Mouse (Mus musculus) heart, postnatal 25 days (tissue): Measurements from ENCODE around the gene Cdc34b. TPM values are rescaled to one million over a fixed set of nuclear protein-coding genes. Genes with fewer than 3 reads are reported as not detected.

Experiments used
- total RNA-seq, 2 experiments: library from RNA; stranded (reverse); gene quantifications; 2 replicates each; pipeline ENCODE4 v1.2.3; 2021

Gene Cdc34b
- total RNA-seq, 2 experiments from 2014 or later: 0.59 to 0.86 TPM

Other genes starting within 250 kb of the Cdc34b start
- gene Epn3, start 241.8 kb upstream of the Cdc34b start, total RNA-seq: 10 to 100 TPM; 26.7 to 29.7 TPM
- 1 to 10 TPM in 1 of 2 experiments, under 1 TPM in 1; 0.68 to 1.1 TPM for gene Mycbpap, start 220.0 kb upstream of the Cdc34b start, total RNA-seq
- 10 to 100 TPM; 11.3 to 11.5 TPM for gene Rsad1, start 192.5 kb upstream of the Cdc34b start, total RNA-seq
- gene Chad, start 176.7 kb upstream of the Cdc34b start, total RNA-seq: 1 to 10 TPM; 1.5 TPM
- 10 to 100 TPM; 16.2 to 18.3 TPM for gene Acsf2, start 139.9 kb upstream of the Cdc34b start, total RNA-seq
- 10 to 100 TPM; 32.1 to 33.4 TPM for gene Lrrc59, start 112.0 kb upstream of the Cdc34b start, total RNA-seq
- 10 to 100 TPM; 61.7 to 63.8 TPM for gene Mrpl27, start 88.0 kb upstream of the Cdc34b start, total RNA-seq
- gene Eme1, start 87.8 kb upstream of the Cdc34b start, total RNA-seq: under 1 TPM; 0.13 to 0.17 TPM
- 1 to 10 TPM; 9.6 to 9.7 TPM for gene Xylt2, start 64.3 kb upstream of the Cdc34b start, total RNA-seq
- gene Gm11541, start 37.3 kb upstream of the Cdc34b start, total RNA-seq: not detected
- gene Tmem92, start 40.9 kb downstream of the Cdc34b start, total RNA-seq: not detected
- gene Col1a1, start 194.4 kb downstream of the Cdc34b start, total RNA-seq: 100 to 1,000 TPM; 182 to 211 TPM
- gene Hils1, start 225.8 kb downstream of the Cdc34b start, total RNA-seq: not detected
- 100 to 1,000 TPM; 142 to 163 TPM for gene Sgca, start 234.5 kb downstream of the Cdc34b start, total RNA-seq
- gene Ppp1r9b, start 249.3 kb downstream of the Cdc34b start, total RNA-seq: 10 to 100 TPM; 45.5 to 52.6 TPM